Mouse (Mus musculus): Measurements from ENCODE around the gene Gpatch11.

GRCm38 (mm10) chr17:78873886-78874285 is 38.5 kb downstream of the Gpatch11 start:
- TF ChIP-seq CTCF (IDR thresholded peaks at IDR 0.05; ENCODE audit: low read depth, low read length), result no peak
- no peak for TF ChIP-seq EP300 (IDR thresholded peaks at IDR 0.05; ENCODE audit: insufficient read depth, low read depth, low read length)
- TF ChIP-seq POLR2A (IDR thresholded peaks at IDR 0.05; ENCODE audit: insufficient read depth, low read length), result no peak
